1 mouse cellular context compared by ENCODE assay signal in genomic region chrX:7793361-7793760, GRCm38 (mm10).
TF ChIP-seq lines count a peak whose summit lies in the region.

No protein-coding gene starts in this region.

TF ChIP-seq in MEL, 35 proteins besides CTCF, POLR2A, EP300 and RAD21:
- TF ChIP-seq MYC (IDR thresholded peaks at IDR 0.05; ENCODE audit: low read depth, low read length) (peak; percentile 28; the same call in 1 of the 2 replicates), CHD2 (IDR thresholded peaks at IDR 0.05; ENCODE audit: low read length) (no peak), ZNF384 (IDR thresholded peaks at IDR 0.05; ENCODE audit: low read depth, low read length) (peak; percentile 82), SMC3 (IDR thresholded peaks at IDR 0.05; ENCODE audit: low read depth, low read length) (peak; percentile 78), ZC3H11A (IDR thresholded peaks at IDR 0.05; ENCODE audit: low read depth, low read length) (peak; percentile 77)
